Mouse (Mus musculus): Measurements from ENCODE around the gene Abcb4.
"Not testable (repeated sequence)": the region's sequence is repeated elsewhere in the genome, so short reads cannot be mapped to it uniquely, and the experiment has no call there.

Abcb4 gene

GRCm38 (mm10) chr5:8999108-8999507 is 105.6 kb downstream of the Abcb4 start:
- DNase-seq (ENCODE audit: low spot score in 2 of 2), result no peak

GRCm38 (mm10) chr5:9000006-9000405 is 106.5 kb downstream of the Abcb4 start:
- not testable (repeated sequence) for DNase-seq (ENCODE audit: low spot score in 2 of 2)

DNA sequence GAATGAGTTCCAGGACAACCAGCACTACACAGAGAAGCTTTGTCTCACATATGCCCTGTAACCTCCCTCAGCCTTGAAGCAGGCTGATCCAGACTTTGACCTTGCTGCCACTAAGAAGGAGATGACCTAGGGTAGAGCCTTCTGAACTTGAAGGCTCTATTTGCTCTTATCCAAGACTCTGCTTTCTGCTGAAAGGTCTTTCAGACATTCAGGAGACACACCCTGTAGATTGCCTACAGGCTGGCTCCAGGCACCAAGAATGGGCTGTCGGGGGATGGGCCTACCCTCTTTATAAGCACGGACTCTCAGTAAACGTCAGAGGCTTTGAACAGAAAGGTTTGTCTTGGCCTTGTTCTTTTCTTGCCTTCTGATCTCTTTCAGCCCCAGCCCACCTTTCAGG is 113.1 kb downstream of the Abcb4 start:
- not testable (repeated sequence) for DNase-seq (ENCODE audit: low spot score in 2 of 2)

Data from frontal cortex, postnatal 14 days (tissue).